Mouse (Mus musculus) heart, postnatal 0 days (tissue): ENCODE measurements around the gene Fstl1.

Source experiments
- CTCF ChIP-seq: IDR thresholded peaks from 2 replicates; pipeline ENCODE4 v1.5.1; 2016; ENCODE audit warnings: antibody characterized with exemption, control low read depth, low read depth
- EP300 ChIP-seq: IDR thresholded peaks from 2 replicates; pipeline ENCODE4 v1.6.1; 2016; ENCODE audit warnings: antibody characterized with exemption, low read depth

- TF ChIP-seq CTCF (no peak), EP300 (no peak)
Measured at GRCm38 (mm10) chr16:37871112-37871715, 94.5 kb downstream of the Fstl1 start.
